Mouse (Mus musculus): ENCODE measurements at regions not wholly inside any gene's neighbourhood (a gene's known extent, or its start where the extent isn't known, plus 50 kb on each side); places are given as distances from the start of the nearest gene placed in this dataset.
A peak's percentile ranks its signal among the peaks of the same experiment; 100 is the strongest.

DNA sequence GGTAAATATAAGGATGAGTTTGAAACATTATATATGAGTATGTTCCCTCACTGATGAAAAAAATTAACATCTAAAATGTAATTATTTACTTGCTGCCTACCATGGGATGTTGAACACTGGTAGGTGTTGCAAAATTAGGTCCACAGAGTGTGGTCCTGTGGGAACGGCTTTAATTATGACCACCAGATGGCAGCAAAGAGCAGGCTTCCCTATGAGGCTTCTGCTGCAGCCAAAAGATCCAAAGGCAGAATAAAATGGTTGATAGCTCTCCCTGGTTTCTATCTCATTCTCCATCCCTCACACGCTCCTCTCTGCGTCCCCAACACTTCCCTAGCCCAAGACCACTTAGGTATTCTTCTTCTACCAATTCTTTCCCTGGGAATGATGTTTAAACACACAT is 54.6 kb upstream of the Cit start:
- peak; percentile 76 for DNase-seq (ENCODE audit: low read depth, low spot score)
